Mouse (Mus musculus) cerebellum, postnatal 14 days (tissue): ENCODE data around the gene Tns4.

Experiments
- DNase-seq, 2 experiments: peaks; one replicate each; pipeline ENCODE4 v3.0.0; 2021; ENCODE audit warnings: mixed read lengths in 2 of 2

Tns4 gene

DNA sequence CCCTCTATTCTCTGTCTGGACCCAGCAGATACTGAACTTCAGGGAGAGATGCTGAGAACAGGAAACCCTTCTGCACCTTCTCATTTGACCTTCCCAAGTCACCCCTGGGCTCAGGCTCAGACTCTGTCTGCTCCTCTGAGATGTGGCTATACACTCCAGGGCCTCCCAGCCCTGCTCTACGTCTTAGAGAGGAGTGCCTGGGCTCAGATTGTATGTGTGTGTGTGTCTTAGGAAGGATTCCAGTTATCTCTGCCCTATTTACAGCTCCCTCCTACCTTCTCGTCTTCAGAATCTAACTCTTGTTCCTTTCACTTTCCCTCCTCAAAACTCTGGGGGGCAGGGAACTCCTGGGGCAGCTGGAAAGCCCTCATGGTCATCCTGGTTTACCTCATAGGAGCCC, 620 bp downstream of the Tns4 start:
- DNase-seq: no peak

- no peak for DNase-seq
Measured at GRCm38 (mm10) chr11:99084366-99084765, 4.7 kb downstream of the Tns4 start.

- no peak for DNase-seq
Measured at GRCm38 (mm10) chr11:99083516-99083915, 5.6 kb downstream of the Tns4 start.

DNA sequence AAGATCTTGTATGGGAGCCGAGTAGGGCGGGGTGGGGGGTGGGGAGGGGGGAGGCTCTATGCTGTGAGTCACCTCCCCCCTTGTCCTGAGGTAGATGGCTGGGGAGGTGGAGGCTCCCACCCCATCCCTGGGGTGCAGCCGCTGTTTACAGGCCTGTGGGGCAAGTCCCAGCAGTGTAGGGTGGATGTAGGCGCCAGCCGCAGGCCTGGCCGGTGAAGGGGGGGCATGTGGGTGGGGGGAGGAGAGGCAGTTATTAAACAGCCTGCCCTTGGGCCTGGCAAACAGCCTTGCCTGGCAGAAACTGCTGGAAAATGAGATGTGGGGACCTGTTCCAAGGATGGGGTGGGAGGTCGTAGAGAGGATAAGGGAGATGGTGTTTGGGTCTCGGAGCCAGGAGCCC, 7.0 kb downstream of the Tns4 start:
- DNase-seq: peak; percentile 17 to 26

DNA sequence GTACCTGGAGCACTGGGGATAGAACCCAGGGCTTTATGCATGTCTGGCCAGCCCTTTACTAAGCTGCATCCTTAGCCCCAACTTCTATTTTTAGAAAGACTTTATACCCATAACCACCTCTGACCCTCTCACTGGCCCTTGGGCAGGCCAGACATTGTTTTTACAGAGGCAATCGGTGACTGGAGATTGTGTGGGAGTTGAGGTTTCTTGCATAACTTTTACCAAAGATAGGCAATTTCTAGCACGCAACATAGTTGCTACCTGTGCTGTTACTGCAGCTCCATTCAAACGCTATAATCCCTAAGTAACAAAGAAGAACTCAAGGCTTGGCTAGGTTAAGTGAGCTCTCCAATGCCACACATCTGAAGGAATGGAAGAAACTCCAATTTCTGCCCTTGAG, 7.5 kb downstream of the Tns4 start:
- DNase-seq: no peak

- DNase-seq: no peak
Measured at GRCm38 (mm10) chr11:99080902-99081543, 8.1 kb downstream of the Tns4 start.

DNA sequence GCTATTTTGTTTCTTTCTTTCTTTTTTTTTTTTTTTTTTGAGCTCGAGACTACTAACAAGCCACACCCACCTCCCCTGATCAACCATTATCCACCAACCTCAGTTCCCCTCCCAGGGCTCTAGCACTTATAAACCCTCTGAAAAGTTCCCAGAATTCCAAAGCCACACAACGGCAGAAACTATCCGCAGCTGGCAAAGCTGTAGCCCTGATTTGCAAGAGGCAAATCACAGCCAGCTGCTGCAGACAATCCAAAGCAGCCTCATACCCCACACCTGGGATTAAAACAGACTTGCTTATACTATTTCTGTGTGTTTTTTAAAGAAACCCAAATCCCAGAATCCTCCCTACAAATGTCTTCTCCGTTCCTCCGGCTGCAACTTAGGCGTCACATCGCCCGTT, 11.2 kb downstream of the Tns4 start:
- no peak for DNase-seq

GRCm38 (mm10) chr11:99076744-99077319, 12.3 kb downstream of the Tns4 start:
- DNase-seq: no peak

GRCm38 (mm10) chr11:99073781-99074180, 15.3 kb downstream of the Tns4 start:
- DNase-seq: no peak

DNA sequence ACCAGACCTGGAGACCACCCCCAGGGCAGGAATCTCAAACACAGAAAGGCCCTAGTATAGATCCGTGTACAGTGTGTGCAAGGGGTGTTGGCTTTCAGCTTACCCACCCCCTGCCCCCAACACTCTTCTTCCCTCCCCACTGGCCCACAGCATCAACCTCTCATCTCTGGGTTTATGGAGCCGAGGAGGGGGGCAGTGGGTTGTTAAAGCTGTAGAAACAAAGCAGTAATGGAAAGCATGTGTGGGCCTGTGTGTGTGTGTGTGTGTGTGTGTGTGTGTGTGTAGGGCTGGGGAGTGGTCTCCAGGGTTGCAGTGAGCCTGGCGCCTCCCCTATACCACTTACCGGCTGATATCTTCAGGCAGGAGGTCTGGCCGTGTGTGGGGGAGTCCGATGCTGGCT, 17.2 kb downstream of the Tns4 start:
- DNase-seq: no peak

- DNase-seq: no peak
Measured at GRCm38 (mm10) chr11:99068455-99068854, 20.7 kb downstream of the Tns4 start.

GRCm38 (mm10) chr11:99067591-99067990, 21.5 kb downstream of the Tns4 start:
- DNase-seq: no peak

DNA sequence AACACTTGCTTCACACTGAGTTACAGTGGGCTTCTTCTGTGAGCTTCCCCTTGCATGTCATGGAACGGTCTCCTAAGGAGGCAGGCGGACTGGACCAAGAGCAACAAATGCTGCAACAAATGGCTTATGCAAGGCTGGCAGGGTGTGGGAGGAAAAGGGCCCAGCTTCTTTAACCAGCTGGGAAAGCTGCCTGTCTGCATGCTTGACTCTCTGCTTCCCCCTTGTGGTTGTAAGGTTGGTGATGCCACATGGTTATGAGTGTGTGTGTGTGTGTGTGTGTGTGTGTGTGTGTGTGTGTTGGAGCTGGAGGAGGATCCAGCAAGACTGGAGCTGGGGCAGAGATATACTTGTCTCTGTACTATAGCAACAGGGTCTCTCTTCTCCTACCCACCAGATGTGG, 23.1 kb downstream of the Tns4 start:
- DNase-seq: peak; percentile 84 to 91

DNA sequence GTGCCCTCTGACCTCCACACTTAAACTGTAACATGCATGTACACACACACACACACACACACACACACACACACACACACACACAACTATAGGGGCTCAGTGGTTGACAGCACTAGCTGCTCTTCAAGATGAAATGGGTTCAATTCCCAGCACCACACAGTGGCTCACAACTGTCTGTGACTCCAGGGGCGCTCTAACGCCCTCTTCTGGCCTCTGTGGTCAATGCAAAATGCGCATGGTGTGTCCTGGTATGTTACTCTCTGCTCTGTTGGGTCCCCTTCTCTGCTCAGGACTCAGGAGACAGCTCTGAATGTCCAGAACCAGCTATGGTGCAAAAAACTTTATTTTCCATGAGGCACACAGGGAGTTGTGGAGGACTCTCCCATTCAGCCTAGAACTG, 23.8 kb downstream of the Tns4 start:
- DNase-seq: no peak

GRCm38 (mm10) chr11:99063406-99064131, 25.5 kb downstream of the Tns4 start:
- no peak for DNase-seq

DNA sequence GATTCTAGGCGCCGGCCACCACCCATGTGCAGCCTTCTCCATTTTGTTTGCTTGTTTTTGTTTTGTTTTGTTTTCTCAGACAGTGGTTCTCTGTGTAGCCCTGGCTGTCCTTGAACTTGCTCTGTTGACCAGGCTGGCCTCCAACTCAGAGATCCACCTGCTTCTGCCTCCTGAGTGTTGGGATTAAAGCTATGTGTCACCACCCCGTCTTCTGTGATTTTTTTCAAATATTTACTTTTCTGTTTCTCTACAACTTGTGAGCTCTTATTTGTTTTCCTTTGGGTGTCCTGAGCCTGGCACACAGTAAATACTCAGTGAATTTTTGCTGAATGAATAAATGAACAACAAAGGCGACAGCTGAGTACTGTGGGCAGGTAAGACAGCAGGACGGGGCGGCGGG, 26.4 kb downstream of the Tns4 start:
- DNase-seq: no peak

DNA sequence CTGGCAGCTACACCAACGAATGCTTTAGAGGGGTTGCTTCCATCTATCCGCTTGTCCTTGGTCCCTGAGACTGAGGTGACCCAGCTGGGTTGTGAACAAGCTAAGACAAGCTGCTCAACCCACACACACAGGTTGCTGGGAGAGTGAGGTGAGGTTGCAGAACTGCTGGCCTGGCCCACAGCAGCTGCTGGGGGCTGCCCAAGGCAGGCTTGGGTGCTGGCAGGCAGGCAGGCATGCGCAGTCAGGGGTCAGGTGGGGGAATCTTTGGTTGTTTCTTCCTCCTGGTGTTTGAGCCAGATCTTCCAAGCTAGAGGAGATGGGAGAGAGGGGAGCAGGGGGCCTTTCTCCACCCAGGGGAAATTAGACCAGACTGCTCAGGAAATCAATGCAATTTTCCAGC, 28.7 kb downstream of the Tns4 start:
- DNase-seq: no peak

DNA sequence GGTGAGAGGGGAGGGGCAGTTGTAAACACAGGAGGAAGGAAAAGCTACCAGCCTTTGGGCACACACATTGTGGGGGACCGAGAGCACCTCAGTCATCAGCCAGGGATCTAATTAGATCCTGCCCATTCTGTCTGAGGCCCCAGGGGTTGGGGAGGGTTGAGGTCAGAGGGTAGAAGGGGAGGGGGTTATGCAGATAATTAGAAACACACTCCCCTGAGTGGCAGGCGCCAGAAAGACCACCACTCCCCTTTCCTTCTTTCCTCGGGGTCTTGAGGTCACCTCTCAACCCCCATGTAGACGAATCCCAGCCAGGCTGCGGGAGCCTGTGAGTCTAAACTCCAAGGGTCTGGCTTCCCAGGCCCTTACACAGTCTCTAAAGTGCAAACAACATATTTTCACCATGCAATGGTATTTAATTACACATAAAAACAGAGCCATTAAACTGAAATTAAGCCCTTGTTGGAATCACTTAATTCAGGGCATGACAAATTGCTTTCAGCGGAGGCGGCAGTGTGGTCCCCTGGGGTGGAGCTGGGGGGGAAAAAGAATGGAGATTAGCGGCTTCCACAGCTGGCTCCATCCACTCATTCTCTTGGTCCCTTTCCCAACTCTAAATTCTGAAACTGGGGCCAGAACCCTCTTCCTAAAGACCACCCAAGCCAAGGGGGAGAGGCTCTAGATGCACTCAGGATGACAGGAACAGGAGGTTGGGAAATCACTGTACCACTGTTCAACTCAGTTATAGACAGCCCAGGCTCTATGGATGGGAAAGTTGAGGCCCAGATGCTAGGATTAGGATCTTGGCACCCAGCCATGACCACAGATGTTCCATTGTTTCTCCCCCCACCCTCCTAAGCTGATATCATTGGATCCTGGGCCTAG, 33.3 kb downstream of the Tns4 start:
- DNase-seq: no peak

GRCm38 (mm10) chr11:99055143-99055542, 34.0 kb downstream of the Tns4 start:
- DNase-seq: peak in 1 of 2 experiments; percentile 67

DNA sequence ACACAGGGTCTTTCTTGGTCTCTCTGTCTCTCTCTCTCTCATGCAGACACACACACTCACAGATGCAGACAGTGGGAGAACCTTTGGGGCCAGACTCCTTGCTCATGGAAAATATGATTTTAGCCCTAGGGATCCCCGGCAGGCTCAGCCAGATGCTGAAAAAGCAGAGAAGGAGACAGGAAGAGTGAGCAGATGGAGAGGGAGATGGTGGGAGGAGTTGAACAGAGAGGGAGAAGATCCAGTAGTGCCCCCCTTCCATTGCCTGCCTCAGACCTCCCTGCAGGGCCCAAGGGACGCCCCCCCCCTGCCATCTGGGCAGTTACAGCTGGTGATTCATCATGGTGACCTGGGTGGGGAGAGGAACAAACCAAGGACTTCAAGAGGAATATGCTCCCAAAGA, 41.5 kb downstream of the Tns4 start:
- peak in 1 of 2 experiments; percentile 37 for DNase-seq

- DNase-seq: peak; percentile 73 to 76
Measured at GRCm38 (mm10) chr11:99047120-99047519, 42.0 kb downstream of the Tns4 start.

GRCm38 (mm10) chr11:99045159-99045889, 43.8 kb downstream of the Tns4 start:
- peak in 1 of 2 experiments; percentile 27 for DNase-seq

GRCm38 (mm10) chr11:99044306-99044705, 44.8 kb downstream of the Tns4 start:
- DNase-seq: no peak
